Mouse (Mus musculus) left cerebral cortex, adult 2 months (tissue): ENCODE results near the gene Htr1a. TPM values are rescaled to one million over a fixed set of nuclear protein-coding genes. Genes with fewer than 3 reads are reported as not detected.

Experiments used
- DNase-seq, 2 experiments: peaks; one replicate each; pipeline ENCODE4 v3.0.0; 2021 to 2022; ENCODE audit warnings: low spot score in 2 of 2, mixed read lengths in 1 of 2; ENCODE audit errors: extremely low spot score in 1 of 2
- H3K27ac ChIP-seq: fragments of 200-600 bp; 2 replicates; pipeline ENCODE4 v1.8.1; 2022
- H3K4me3 ChIP-seq: fragments of 200-600 bp; 2 replicates; pipeline ENCODE4 v1.8.1; 2022
- CTCF ChIP-seq: fragments of 200-600 bp; IDR thresholded peaks from 2 replicates; pipeline ENCODE4 v1.8.1; 2022; ENCODE audit warnings: antibody characterized with exemption, mild to moderate bottlenecking, moderate library complexity
- intact Hi-C: fragments of 180-260 bp; cut with DNase I; formaldehyde crosslinking; loops from one replicate; pipeline ENCODE4 v1.15.1; 2025
- long read RNA-seq, 2 experiments: library from polyadenylated mRNA; stranded (forward); transcript quantifications; one replicate each; pipeline ENCODE4 v2.0.0; 2021; ENCODE audit warnings: borderline mapping rate in 2 of 2
- total RNA-seq, 2 experiments: library from RNA; stranded (reverse); gene quantifications; 2 replicates each; pipeline ENCODE4 v1.2.3; 2021

Htr1a gene
- total RNA-seq: 10 to 100 TPM; 11.6 to 11.7 TPM
- long read RNA-seq, experiment 1, full-length matches to known transcripts: 24 of 24 reads
- long read RNA-seq, experiment 1, partial matches to known transcripts: 0 of 24 reads
- long read RNA-seq, experiment 1, other reads (novel, unspliced or antisense): 0 of 24 reads
- long read RNA-seq, experiment 2, full-length matches to known transcripts: 7 of 7 reads
- long read RNA-seq, experiment 2, partial matches to known transcripts: 0 of 7 reads
- long read RNA-seq, experiment 2, other reads (novel, unspliced or antisense): 0 of 7 reads

- intact Hi-C loops: loop anchor here (2.0 to 10.0 kb wide), 3 partner anchors 721 to 1475 kb away; no protein-coding TSS in a partner anchor
- Histone ChIP-seq H3K27ac (peak within 1 kb of the TSS; percentile 30), H3K4me3 (peak within 1 kb of the TSS; percentile 64)
- no peak for TF ChIP-seq CTCF
- DNase-seq: peak; percentile 12
Observed at GRCm38 (mm10) chr13:105443339-105443738, at the start of gene Htr1a. TSS of gene Htr1a (plus strand) at chr13:105443639.

GRCm38 (mm10) chr13:105411535-105412326 lies 31.7 kb upstream of the Htr1a start:
- intact Hi-C loops: no loop called here
- H3K27ac ChIP-seq: no peak overlapping the region
- H3K4me3 ChIP-seq: no peak overlapping the region
- TF ChIP-seq CTCF: no peak
- DNase-seq: peak; percentile 9 to 18

GRCm38 (mm10) chr13:105412327-105412722 lies 31.1 kb upstream of the Htr1a start:
- intact Hi-C loops: no loop called here
- no peak overlapping the region for H3K4me3 ChIP-seq
- no peak overlapping the region for H3K27ac ChIP-seq
- TF ChIP-seq CTCF: no peak
- no peak for DNase-seq

GRCm38 (mm10) chr13:105433141-105433540 lies 10.3 kb upstream of the Htr1a start:
- DNase-seq: no peak
- intact Hi-C loops: no loop called here
- no peak for TF ChIP-seq CTCF
- no peak overlapping the region for H3K4me3 ChIP-seq
- no peak overlapping the region for H3K27ac ChIP-seq

GRCm38 (mm10) chr13:105433630-105434029 lies 9.8 kb upstream of the Htr1a start:
- TF ChIP-seq CTCF: no peak
- no peak for DNase-seq
- Histone ChIP-seq H3K27ac (no peak overlapping the region), H3K4me3 (no peak overlapping the region)
- intact Hi-C loops: no loop called here

- peak; percentile 52 to 58 for DNase-seq
- no peak overlapping the region for H3K27ac ChIP-seq
- intact Hi-C loops: loop anchor here (1.0 to 10.0 kb wide), 5 partner anchors 722 to 1476 kb away; no protein-coding TSS in a partner anchor
- no peak overlapping the region for H3K4me3 ChIP-seq
- TF ChIP-seq CTCF: peak; percentile 79
Observed at GRCm38 (mm10) chr13:105442576-105442975, 863 bp upstream of the Htr1a start.

- DNase-seq: peak; percentile 17 to 20
- H3K27ac ChIP-seq: peak overlapping the region; percentile 30
- no peak for TF ChIP-seq CTCF
- intact Hi-C loops: loop anchor here (2.0 to 10.0 kb wide), 3 partner anchors 721 to 1475 kb away; no protein-coding TSS in a partner anchor
- peak overlapping the region; percentile 64 for H3K4me3 ChIP-seq
Observed at GRCm38 (mm10) chr13:105443871-105444237, 415 bp downstream of the Htr1a start.

- no peak for TF ChIP-seq CTCF
- Histone ChIP-seq H3K27ac (peak overlapping the region; percentile 30), H3K4me3 (peak overlapping the region; percentile 64)
- intact Hi-C loops: loop anchor here (10.0 kb wide), 2 partner anchors 720 to 1440 kb away; no protein-coding TSS in a partner anchor
- DNase-seq: peak; percentile 46 to 60
Observed at GRCm38 (mm10) chr13:105444238-105444894, 927 bp downstream of the Htr1a start.

- peak; percentile 16 to 27 for DNase-seq
- no peak for TF ChIP-seq CTCF
- H3K27ac ChIP-seq: peak overlapping the region; percentile 30; the same call in 1 of the 2 replicates
- intact Hi-C loops: loop anchor here (10.0 kb wide), 2 partner anchors 720 to 1440 kb away; no protein-coding TSS in a partner anchor
- H3K4me3 ChIP-seq: peak overlapping the region; percentile 64
Observed at GRCm38 (mm10) chr13:105444895-105445281, 1.4 kb downstream of the Htr1a start.

- no peak for DNase-seq
- intact Hi-C loops: loop anchor here (10.0 kb wide), 2 partner anchors 719 to 1439 kb away; no protein-coding TSS in a partner anchor
- Histone ChIP-seq H3K27ac (no peak overlapping the region), H3K4me3 (peak overlapping the region; percentile 32)
- peak; percentile 22 for TF ChIP-seq CTCF
Observed at GRCm38 (mm10) chr13:105446239-105446638, 2.8 kb downstream of the Htr1a start.

- intact Hi-C loops: loop anchor here (10.0 kb wide), 2 partner anchors 717 to 1437 kb away; no protein-coding TSS in a partner anchor
- H3K27ac ChIP-seq: no peak overlapping the region
- TF ChIP-seq CTCF: no peak
- no peak for DNase-seq
- H3K4me3 ChIP-seq: no peak overlapping the region
Observed at GRCm38 (mm10) chr13:105447695-105448094, 4.3 kb downstream of the Htr1a start.

GRCm38 (mm10) chr13:105451536-105451935 lies 8.1 kb downstream of the Htr1a start:
- intact Hi-C loops: no loop called here
- DNase-seq: no peak
- TF ChIP-seq CTCF: no peak
- Histone ChIP-seq H3K4me3 (no peak overlapping the region), H3K27ac (no peak overlapping the region)

Other genes with a start within 250 kb of the Htr1a start
- 10 to 100 TPM; 18.6 to 19.9 TPM for gene Rnf180, start 148.8 kb upstream of the Htr1a start, total RNA-seq